Mouse (Mus musculus) CH12.LX (cell line): ENCODE data around the gene Sez6l2.
A peak's percentile ranks its signal among the peaks of the same experiment; 100 is the strongest.

ENCODE experiments used
- CHD2 ChIP-seq: IDR thresholded peaks from 2 replicates; pipeline ENCODE4 v1.6.1; 2011; ENCODE audit warnings: low read length, improper control_type of control experiment
- CTCF ChIP-seq, 2 experiments: IDR thresholded peaks in 1 of 2; conservative IDR thresholded peaks in 1 of 2; 2 replicates each; pipeline ENCODE4 v1.5.1; 2011 to 2012; ENCODE audit warnings: low read depth in 2 of 2, low read length in 2 of 2, improper control_type of control experiment in 1 of 2, inconsistent platforms in 1 of 2, mild to moderate bottlenecking in 1 of 2, moderate library complexity in 1 of 2
- GABPA ChIP-seq: IDR thresholded peaks from 2 replicates; pipeline ENCODE4 v1.6.1; 2012; ENCODE audit warnings: low read depth, low read length, improper control_type of control experiment, inconsistent platforms; ENCODE audit not compliant: insufficient replicate concordance
- MAFK ChIP-seq: IDR thresholded peaks from 2 replicates; pipeline ENCODE4 v1.6.1; 2011; ENCODE audit warnings: low read length, improper control_type of control experiment; ENCODE audit not compliant: insufficient replicate concordance
- MXI1 ChIP-seq: IDR thresholded peaks from 2 replicates; pipeline ENCODE4 v1.6.1; 2011; ENCODE audit warnings: mild to moderate bottlenecking, low read depth, low read length, improper control_type of control experiment
- MYC ChIP-seq: IDR thresholded peaks from 2 replicates; pipeline ENCODE4 v1.6.1; 2011; ENCODE audit warnings: low read depth, mild to moderate bottlenecking, improper control_type of control experiment, low read length
- RAD21 ChIP-seq: IDR thresholded peaks from 2 replicates; pipeline ENCODE4 v1.6.1; 2011; ENCODE audit warnings: low read depth, mild to moderate bottlenecking, low read length, improper control_type of control experiment, moderate library complexity
- ZMIZ1 ChIP-seq: IDR thresholded peaks from 2 replicates; pipeline ENCODE4 v1.6.1; 2012; ENCODE audit warnings: low read depth, mild to moderate bottlenecking, inconsistent platforms, low read length, improper control_type of control experiment

DNA sequence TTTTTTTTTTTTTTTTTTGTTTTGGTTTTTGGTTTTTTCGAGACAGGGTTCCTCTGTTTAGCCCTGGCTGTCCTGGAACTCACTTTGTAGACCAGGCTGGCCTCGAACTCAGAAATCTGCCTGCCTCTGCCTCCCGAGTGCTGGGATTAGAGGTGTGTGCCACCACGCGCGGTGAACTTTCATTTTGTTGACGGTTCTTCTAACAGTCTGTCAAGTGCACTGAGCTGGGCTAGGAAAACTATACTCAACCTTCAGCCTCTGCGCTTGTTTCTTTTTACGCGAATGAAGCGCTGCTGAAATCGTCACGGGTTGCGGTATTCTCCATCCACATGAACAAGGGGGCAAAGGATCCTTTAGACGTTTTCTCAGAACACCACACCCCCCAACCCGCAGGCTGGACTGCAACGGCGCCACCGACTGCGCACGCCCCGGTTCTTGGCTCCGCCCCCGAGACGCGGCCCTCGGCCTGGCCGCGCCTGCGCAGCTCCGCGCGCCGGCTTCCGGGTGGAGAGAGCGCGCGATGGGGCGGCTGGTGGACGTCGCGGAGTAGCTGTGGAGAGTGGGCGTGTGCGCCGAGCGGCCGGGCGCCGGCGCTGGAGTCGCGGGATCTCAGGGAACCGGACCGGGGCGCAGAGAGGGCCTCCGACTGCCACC is 21.9 kb upstream of the Sez6l2 start, which contains the start of gene Kctd13:
- TF ChIP-seq CTCF (conservative IDR thresholded peaks at IDR 0.05 in 1 of 2, IDR thresholded peaks at IDR 0.05 in 1 of 2; ENCODE audit: low read depth in 2 of 2, low read length in 2 of 2) (no peak), GABPA (no peak), MXI1 (peak; percentile 59; the same call in 1 of the 2 replicates), ZMIZ1 (peak; percentile 78), MAFK (no peak), CHD2 (no peak), RAD21 (no peak), MYC (no peak)
